Mouse (Mus musculus) midbrain, embryonic 16.5 days (tissue): Measurements from ENCODE around the gene Cit. TPM values are rescaled to one million over a fixed set of nuclear protein-coding genes. Genes with fewer than 3 reads are reported as not detected.

Experiments
- ATAC-seq: fragments of 200-750 bp; cut with Nextera tagmentation; 2 replicates; pipeline ENCODE4 v1.8.0; 2017; ENCODE audit warnings: moderate TSS enrichment
- H3K27ac ChIP-seq: fragments of 300-500 bp; sonication (generic); 2 replicates; pipeline ENCODE4 v1.5.1; 2014; ENCODE audit warnings: mild to moderate bottlenecking, low read length, mixed read lengths
- H3K27me3 ChIP-seq: fragments of 300-500 bp; sonication (generic); 2 replicates; pipeline ENCODE4 v1.6.1; 2014; ENCODE audit warnings: low read depth, low read length, mixed read lengths; ENCODE audit not compliant: control insufficient read depth, insufficient read depth
- H3K36me3 ChIP-seq: fragments of 300-500 bp; sonication (generic); 2 replicates; pipeline ENCODE4 v1.6.1; 2014; ENCODE audit warnings: mild to moderate bottlenecking, low read length, moderate library complexity, mixed read lengths; ENCODE audit not compliant: control insufficient read depth, insufficient read depth
- H3K4me1 ChIP-seq: fragments of 300-500 bp; sonication (generic); 2 replicates; pipeline ENCODE4 v1.6.1; 2014; ENCODE audit warnings: mild to moderate bottlenecking, low read length, mixed read lengths; ENCODE audit not compliant: control insufficient read depth, insufficient read depth
- H3K4me2 ChIP-seq: fragments of 300-500 bp; sonication (generic); 2 replicates; pipeline ENCODE4 v1.6.1; 2014; ENCODE audit warnings: mild to moderate bottlenecking, low read length, mixed read lengths
- H3K4me3 ChIP-seq: fragments of 300-500 bp; sonication (generic); 2 replicates; pipeline ENCODE4 v1.5.1; 2014; ENCODE audit warnings: low read depth, mild to moderate bottlenecking, low read length, moderate library complexity, mixed read lengths
- H3K9ac ChIP-seq: fragments of 300-500 bp; sonication (generic); 2 replicates; pipeline ENCODE4 v1.6.1; 2014; ENCODE audit warnings: low read depth, low read length, mixed read lengths
- H3K9me3 ChIP-seq: fragments of 300-500 bp; sonication (generic); replicated peaks from 2 replicates; pipeline ENCODE4 v1.6.1; 2014; ENCODE audit warnings: mild to moderate bottlenecking, low read length, mixed read lengths; ENCODE audit not compliant: control insufficient read depth, poor library complexity, severe bottlenecking
- WGBS: fragments of 180-500 bp; shearing (Covaris S2); extraction: QIAGEN DNeasy Blood & Tissue Kit; methylation state at CpG from one replicate; pipeline ENCODE4 v1.1.7; 2014; 5-methylcytosine and 5-hydroxymethylcytosine counted together
- polyA plus RNA-seq: library from polyadenylated mRNA; unstranded; fragments of >200 nt; fragmentation: Nextera tagmentation; extraction: Ambion mirVana; gene quantifications from 2 replicates; pipeline ENCODE4 v1.2.1, GENCODE M21; 2015

Cit gene
- polyA plus RNA-seq, 1 experiment from 2014 or later: 30.7 TPM

- no peak overlapping the region for H3K4me2 ChIP-seq
- H3K9me3 ChIP-seq: no peaks in the 10 kb centered on the region
- ATAC-seq: no peak
- H3K36me3 ChIP-seq: no peaks in the 10 kb centered on the region
- no peaks in the 10 kb centered on the region for H3K27me3 ChIP-seq
- H3K27ac ChIP-seq: no peak overlapping the region
- 83% methylated on average over 5 of the region's 5 CpGs for WGBS
- H3K4me1 ChIP-seq: peaks cover 3% of the 10 kb centered on the region; the same call in 1 of the 2 replicates
- H3K9ac ChIP-seq: no peak overlapping the region
- H3K4me3 ChIP-seq: no peak overlapping the region
These were observed 70.4 kb downstream of the Cit start for GRCm38 (mm10) chr5:115915481-115915880.

GRCm38 (mm10) chr5:115917960-115918359, 72.9 kb downstream of the Cit start:
- Histone ChIP-seq H3K9ac (no peak overlapping the region), H3K27me3 (no peaks in the 10 kb centered on the region), H3K4me3 (no peak overlapping the region), H3K9me3 (no peaks in the 10 kb centered on the region), H3K27ac (no peak overlapping the region), H3K4me2 (no peak overlapping the region), H3K36me3 (no peaks in the 10 kb centered on the region), H3K4me1 (no peaks in the 10 kb centered on the region)
- ATAC-seq: no peak
- WGBS: 96% methylated on average over 4 of the region's 4 CpGs

- Histone ChIP-seq H3K9me3 (no peaks in the 10 kb centered on the region), H3K27ac (no peak overlapping the region), H3K27me3 (no peaks in the 10 kb centered on the region), H3K9ac (no peak overlapping the region), H3K4me3 (no peak overlapping the region), H3K36me3 (no peaks in the 10 kb centered on the region), H3K4me1 (no peaks in the 10 kb centered on the region), H3K4me2 (no peak overlapping the region)
- 91% methylated on average over 23 of the region's 23 CpGs for WGBS
- ATAC-seq: no peak
These were observed 73.7 kb downstream of the Cit start for GRCm38 (mm10) chr5:115918597-115919351.

- H3K27me3 ChIP-seq: no peaks in the 10 kb centered on the region
- H3K4me3 ChIP-seq: no peak overlapping the region
- H3K9me3 ChIP-seq: no peaks in the 10 kb centered on the region
- no peak overlapping the region for H3K27ac ChIP-seq
- ATAC-seq: no peak
- H3K36me3 ChIP-seq: no peaks in the 10 kb centered on the region; the same call in none of the 2 replicates
- H3K9ac ChIP-seq: no peak overlapping the region
- 68% methylated on average over 9 of the region's 9 CpGs for WGBS
- H3K4me2 ChIP-seq: no peak overlapping the region
- no peaks in the 10 kb centered on the region for H3K4me1 ChIP-seq
These were observed 76.9 kb downstream of the Cit start for GRCm38 (mm10) chr5:115921990-115922389.

GRCm38 (mm10) chr5:115924946-115925345, 79.9 kb downstream of the Cit start:
- no peak overlapping the region for H3K4me3 ChIP-seq
- H3K27ac ChIP-seq: no peak overlapping the region
- no peaks in the 10 kb centered on the region for H3K27me3 ChIP-seq
- no peak overlapping the region for H3K4me2 ChIP-seq
- peaks cover 3% of the 10 kb centered on the region for H3K36me3 ChIP-seq
- 94% methylated on average over 7 of the region's 7 CpGs for WGBS
- no peak overlapping the region for H3K9ac ChIP-seq
- H3K4me1 ChIP-seq: no peaks in the 10 kb centered on the region
- no peak for ATAC-seq
- no peaks in the 10 kb centered on the region for H3K9me3 ChIP-seq

GRCm38 (mm10) chr5:115928786-115929507, 83.9 kb downstream of the Cit start:
- H3K27ac ChIP-seq: no peak overlapping the region
- H3K9me3 ChIP-seq: no peaks in the 10 kb centered on the region; the same call in 1 of the 2 replicates
- no peak overlapping the region for H3K9ac ChIP-seq
- no peaks in the 10 kb centered on the region for H3K27me3 ChIP-seq
- H3K36me3 ChIP-seq: peaks cover 11% of the 10 kb centered on the region
- WGBS: 85% methylated on average over 16 of the region's 16 CpGs
- H3K4me2 ChIP-seq: no peak overlapping the region
- H3K4me3 ChIP-seq: no peak overlapping the region
- no peak for ATAC-seq
- no peaks in the 10 kb centered on the region for H3K4me1 ChIP-seq

GRCm38 (mm10) chr5:115932325-115932724, 87.2 kb downstream of the Cit start:
- WGBS: 94% methylated on average over 11 of the region's 11 CpGs
- Histone ChIP-seq H3K4me3 (no peak overlapping the region), H3K4me2 (no peak overlapping the region), H3K36me3 (peaks cover 9% of the 10 kb centered on the region), H3K27me3 (no peaks in the 10 kb centered on the region), H3K9me3 (no peaks in the 10 kb centered on the region; the same call in 1 of the 2 replicates), H3K4me1 (no peaks in the 10 kb centered on the region), H3K27ac (no peak overlapping the region), H3K9ac (no peak overlapping the region)
- ATAC-seq: no peak

- H3K4me3 ChIP-seq: no peak overlapping the region
- no peaks in the 10 kb centered on the region for H3K9me3 ChIP-seq
- WGBS: 91% methylated on average over 15 of the region's 15 CpGs
- H3K36me3 ChIP-seq: peaks cover 5% of the 10 kb centered on the region
- H3K9ac ChIP-seq: no peak overlapping the region
- no peak overlapping the region for H3K4me2 ChIP-seq
- ATAC-seq: no peak
- no peak overlapping the region for H3K27ac ChIP-seq
- no peaks in the 10 kb centered on the region for H3K4me1 ChIP-seq
- no peaks in the 10 kb centered on the region for H3K27me3 ChIP-seq
These were observed 91.8 kb downstream of the Cit start for GRCm38 (mm10) chr5:115936851-115937250.

GRCm38 (mm10) chr5:115937566-115937965, 92.5 kb downstream of the Cit start:
- peaks cover 7% of the 10 kb centered on the region for H3K36me3 ChIP-seq
- no peak overlapping the region for H3K4me3 ChIP-seq
- no peaks in the 10 kb centered on the region for H3K9me3 ChIP-seq
- ATAC-seq: no peak
- 95% methylated on average over 6 of the region's 6 CpGs for WGBS
- no peaks in the 10 kb centered on the region for H3K4me1 ChIP-seq
- no peak overlapping the region for H3K9ac ChIP-seq
- no peaks in the 10 kb centered on the region for H3K27me3 ChIP-seq
- H3K4me2 ChIP-seq: no peak overlapping the region
- H3K27ac ChIP-seq: no peak overlapping the region
